Mouse (Mus musculus): ENCODE data around the gene Nab2. TPM values are rescaled to one million over a fixed set of nuclear protein-coding genes. Genes with fewer than 3 reads are reported as not detected.
"Not testable (repeated sequence)": the region's sequence is repeated elsewhere in the genome, so short reads cannot be mapped to it uniquely, and the experiment has no call there.

Nab2 gene
- total and polyA plus RNA-seq, 3 experiments: 28.6 to 92.3 (median 41.0) TPM

DNA sequence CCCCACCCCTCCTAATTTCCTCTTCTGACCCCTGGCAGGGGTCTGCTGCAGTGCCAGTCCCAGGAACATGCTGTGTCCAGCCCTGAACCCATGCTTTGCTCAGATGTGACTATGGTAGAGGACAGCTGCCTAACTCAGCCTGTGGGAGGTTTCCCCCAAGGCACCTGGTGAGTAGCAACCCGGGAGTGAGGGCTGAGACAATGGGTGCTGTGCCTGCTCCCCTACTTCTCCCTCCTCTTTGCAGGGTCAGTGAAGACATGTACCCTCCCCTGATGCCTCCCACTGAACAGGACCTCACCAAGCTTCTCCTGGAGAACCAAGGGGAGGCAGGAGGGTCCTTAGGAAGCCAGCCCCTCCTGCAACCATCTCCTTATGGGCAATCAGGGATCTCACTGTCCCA lies 8.8 kb downstream of the Nab2 start:
- Histone ChIP-seq H3K4me1 (ENCODE audit: insufficient read depth, low read depth, low read length) (peaks cover 87% of the 10 kb centered on the region), H3K36me3 (replicated peaks) (peaks cover 94% of the 10 kb centered on the region), H3K27me3 (ENCODE audit: insufficient read depth, low read length) (no peaks in the 10 kb centered on the region), H3K9me3 (replicated peaks) (no peaks in the 10 kb centered on the region), H3K4me3 (ENCODE audit: low read depth, low read length) (no peak overlapping the region)
- DNase-seq (ENCODE audit: low spot score): no peak
- peak; percentile 37; the same call in 1 of the 2 replicates for TF ChIP-seq POLR2AphosphoS5 (IDR thresholded peaks at IDR 0.05; ENCODE audit: insufficient replicate concordance, low read depth, low read length)
- no peak for TF ChIP-seq GATA1 (IDR thresholded peaks at IDR 0.05; ENCODE audit: borderline replicate concordance, low read length)
- no peak for ATAC-seq (ENCODE audit: extremely low read depth, insufficient number of reproducible peaks, low FRiP score, poor library complexity, severe bottlenecking)

DNA sequence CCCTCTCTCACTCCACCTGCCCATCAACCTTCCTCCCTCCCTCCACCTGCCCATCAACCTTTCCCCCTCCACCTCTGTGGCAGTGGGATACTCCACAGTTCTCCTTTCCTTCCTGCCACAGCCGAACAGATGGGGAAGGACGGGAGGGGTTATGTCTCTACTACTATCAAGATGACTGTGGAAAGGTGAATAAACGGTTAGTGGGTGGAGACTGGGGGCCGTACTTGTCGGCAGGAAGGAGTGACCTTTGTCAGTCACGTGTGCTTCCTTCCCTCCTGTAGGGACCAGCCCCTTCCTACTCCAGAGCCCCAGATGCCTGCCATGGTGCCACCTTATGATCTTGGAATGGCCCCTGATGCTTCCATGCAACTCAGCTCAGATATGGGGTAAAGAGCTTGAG lies 10.3 kb downstream of the Nab2 start:
- Histone ChIP-seq H3K9me3 (replicated peaks) (no peaks in the 10 kb centered on the region), H3K27me3 (ENCODE audit: insufficient read depth, low read length) (no peaks in the 10 kb centered on the region), H3K4me3 (ENCODE audit: low read depth, low read length) (peak overlapping the region; percentile 23; the same call in 1 of the 2 replicates), H3K4me1 (ENCODE audit: insufficient read depth, low read depth, low read length) (peaks cover 84% of the 10 kb centered on the region), H3K36me3 (replicated peaks) (peaks cover 94% of the 10 kb centered on the region)
- DNase-seq (ENCODE audit: low spot score) (no peak), ATAC-seq (ENCODE audit: extremely low read depth, insufficient number of reproducible peaks, low FRiP score, poor library complexity, severe bottlenecking) (no peak)
- TF ChIP-seq GATA1 (IDR thresholded peaks at IDR 0.05; ENCODE audit: borderline replicate concordance, low read length): no peak
- no peak for TF ChIP-seq GATA2 (IDR thresholded peaks at IDR 0.05; ENCODE audit: borderline replicate concordance, low read depth, low read length)

DNA sequence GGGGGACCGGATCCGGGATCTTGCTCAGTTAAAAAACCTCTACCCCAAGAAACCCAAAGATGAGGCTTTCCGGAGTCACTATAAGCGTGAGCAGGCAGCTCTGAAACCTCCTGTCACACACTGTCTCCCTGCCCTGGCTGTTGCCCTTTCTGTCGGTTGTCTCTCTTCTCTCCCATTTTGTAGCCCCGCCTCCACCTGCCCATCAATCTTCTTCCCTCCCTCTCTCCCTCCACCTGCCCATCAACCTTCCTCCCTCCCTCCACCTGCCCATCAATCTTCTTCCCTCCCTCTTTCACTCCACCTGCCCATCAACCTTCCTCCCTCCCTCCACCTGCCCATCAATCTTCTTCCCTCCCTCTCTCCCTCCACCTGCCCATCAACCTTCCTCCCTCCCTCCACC lies 10.8 kb downstream of the Nab2 start:
- not testable (repeated sequence) for H3K4me3 ChIP-seq (ENCODE audit: low read depth, low read length); ATAC-seq (ENCODE audit: extremely low read depth, insufficient number of reproducible peaks, low FRiP score, poor library complexity, severe bottlenecking); DNase-seq (ENCODE audit: low spot score); H3K9me3 ChIP-seq (replicated peaks); H3K27me3 ChIP-seq (ENCODE audit: insufficient read depth, low read length)
- Histone ChIP-seq H3K36me3 (replicated peaks) (peaks cover 94% of the 10 kb centered on the region), H3K4me1 (ENCODE audit: insufficient read depth, low read depth, low read length) (peaks cover 84% of the 10 kb centered on the region)

DNA sequence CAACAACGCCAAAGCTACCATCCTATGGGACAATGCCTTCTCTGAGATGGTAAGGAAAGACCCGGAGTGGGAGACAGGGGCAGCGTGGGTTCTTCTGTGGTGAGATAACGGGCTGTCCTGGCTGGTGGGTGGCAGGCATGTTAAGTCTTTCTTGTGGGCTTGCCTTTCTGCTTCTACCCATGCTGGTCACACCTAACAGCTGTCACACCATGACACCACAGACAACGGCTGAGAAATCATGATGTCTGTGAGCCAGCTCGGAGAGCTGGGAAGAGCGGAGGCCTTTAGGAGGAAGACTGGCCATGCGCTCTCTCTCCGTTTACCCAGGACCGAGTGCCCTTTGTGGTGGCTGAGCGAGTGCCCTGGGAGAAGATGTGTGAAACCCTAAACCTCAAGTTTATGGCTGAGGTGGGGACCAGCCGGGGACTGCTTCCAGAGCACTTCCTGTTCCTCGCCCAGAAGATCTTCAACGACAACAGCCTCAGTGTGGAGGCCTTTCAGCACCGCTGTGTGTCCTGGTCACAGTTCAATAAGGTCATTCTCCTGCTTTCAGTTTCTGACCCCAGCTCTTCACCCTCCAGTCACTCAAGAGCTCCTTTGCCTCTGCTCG lies 13.3 kb downstream of the Nab2 start:
- DNase-seq (ENCODE audit: low spot score) (no peak), ATAC-seq (ENCODE audit: extremely low read depth, insufficient number of reproducible peaks, low FRiP score, poor library complexity, severe bottlenecking) (no peak)
- peaks cover 59% of the 10 kb centered on the region for H3K4me1 ChIP-seq (ENCODE audit: insufficient read depth, low read depth, low read length)
- H3K27me3 ChIP-seq (ENCODE audit: insufficient read depth, low read length): no peaks in the 10 kb centered on the region
- no peaks in the 10 kb centered on the region for H3K9me3 ChIP-seq (replicated peaks)
- H3K4me3 ChIP-seq (ENCODE audit: low read depth, low read length): no peak overlapping the region
- H3K36me3 ChIP-seq (replicated peaks): peaks cover 96% of the 10 kb centered on the region
- no peak for TF ChIP-seq CTCF (IDR thresholded peaks at IDR 0.05; ENCODE audit: low read depth, low read length)
- no peak for TF ChIP-seq GATA1 (IDR thresholded peaks at IDR 0.05; ENCODE audit: borderline replicate concordance, low read length)
- no peak for TF ChIP-seq TAL1 (conservative IDR thresholded peaks at IDR 0.05; ENCODE audit: low read depth, low read length)
- no peak for TF ChIP-seq GATA2 (IDR thresholded peaks at IDR 0.05; ENCODE audit: borderline replicate concordance, low read depth, low read length)
- no peak for TF ChIP-seq POLR2AphosphoS5 (IDR thresholded peaks at IDR 0.05; ENCODE audit: insufficient replicate concordance, low read depth, low read length)

DNA sequence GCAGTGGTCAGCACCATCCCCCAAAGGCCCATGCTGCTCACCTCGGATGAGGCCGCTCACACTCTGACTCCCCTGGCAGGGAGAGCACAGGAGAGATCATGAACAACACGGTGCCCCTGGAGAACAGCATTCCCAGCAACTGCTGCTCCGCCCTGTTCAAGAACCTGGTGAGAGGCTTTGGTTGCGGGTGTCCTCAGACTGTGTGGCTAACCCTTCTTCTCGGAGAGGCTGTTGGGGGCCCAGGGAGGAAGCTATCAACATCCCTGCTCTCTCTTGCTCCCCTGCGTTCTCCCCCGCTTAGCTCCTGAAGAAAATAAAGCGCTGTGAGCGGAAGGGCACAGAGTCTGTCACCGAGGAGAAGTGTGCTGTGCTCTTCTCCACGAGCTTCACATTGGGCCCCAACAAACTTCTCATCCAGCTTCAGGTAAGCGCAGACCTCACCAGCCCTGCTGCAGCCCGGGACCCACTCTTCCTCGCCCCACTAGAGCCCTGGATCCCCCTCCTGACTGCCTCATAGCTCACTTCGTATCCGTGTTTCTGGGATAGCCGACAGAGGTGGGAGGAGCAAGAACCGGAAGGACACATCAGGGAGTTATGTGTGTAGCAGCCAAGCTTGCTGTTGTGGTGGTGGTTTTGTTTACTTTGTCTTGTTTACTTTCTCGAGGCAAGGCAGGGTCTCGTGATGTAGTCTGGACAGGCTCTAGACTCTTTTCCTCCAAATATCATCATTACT lies 15.3 kb downstream of the Nab2 start:
- H3K36me3 ChIP-seq (replicated peaks): peaks cover 93% of the 10 kb centered on the region
- peak overlapping the region; percentile 49; the same call in 1 of the 2 replicates for H3K4me3 ChIP-seq (ENCODE audit: low read depth, low read length)
- no peaks in the 10 kb centered on the region for H3K9me3 ChIP-seq (replicated peaks)
- ATAC-seq (ENCODE audit: extremely low read depth, insufficient number of reproducible peaks, low FRiP score, poor library complexity, severe bottlenecking) (no peak), DNase-seq (ENCODE audit: low spot score) (no peak)
- H3K4me1 ChIP-seq (ENCODE audit: insufficient read depth, low read depth, low read length): peaks cover 40% of the 10 kb centered on the region
- no peaks in the 10 kb centered on the region for H3K27me3 ChIP-seq (ENCODE audit: insufficient read depth, low read length)
- TF ChIP-seq GATA1 (IDR thresholded peaks at IDR 0.05; ENCODE audit: borderline replicate concordance, low read length) (no peak), TAL1 (conservative IDR thresholded peaks at IDR 0.05; ENCODE audit: low read depth, low read length) (no peak), POLR2AphosphoS5 (IDR thresholded peaks at IDR 0.05; ENCODE audit: insufficient replicate concordance, low read depth, low read length) (no peak), GATA2 (IDR thresholded peaks at IDR 0.05; ENCODE audit: borderline replicate concordance, low read depth, low read length) (no peak), CTCF (IDR thresholded peaks at IDR 0.05; ENCODE audit: low read depth, low read length) (no peak)

DNA sequence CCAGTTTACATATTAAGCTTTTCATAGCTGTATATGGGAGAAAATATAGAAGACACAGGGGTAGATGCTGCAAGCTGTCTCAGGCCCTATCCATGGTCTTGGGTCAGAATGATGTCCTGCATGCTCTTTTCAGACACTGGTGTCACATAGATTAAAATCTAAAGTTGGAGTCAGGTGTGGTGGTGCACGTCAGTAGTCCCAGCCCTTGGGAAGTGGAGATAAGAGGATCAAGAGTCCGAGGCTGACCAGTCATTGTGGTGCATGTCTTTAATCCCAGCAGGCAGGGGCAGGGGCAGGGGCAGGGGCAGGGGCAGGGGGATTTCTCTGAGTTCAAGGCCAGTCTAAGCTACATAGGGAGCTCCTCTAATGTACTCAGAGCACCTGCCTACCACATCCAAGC lies 22.6 kb downstream of the Nab2 start:
- DNase-seq (ENCODE audit: low spot score) (no peak), ATAC-seq (ENCODE audit: extremely low read depth, insufficient number of reproducible peaks, low FRiP score, poor library complexity, severe bottlenecking) (no peak)
- no peak for TF ChIP-seq CTCF (IDR thresholded peaks at IDR 0.05; ENCODE audit: low read depth, low read length)
- no peak for TF ChIP-seq GATA1 (IDR thresholded peaks at IDR 0.05; ENCODE audit: borderline replicate concordance, low read length)
- TF ChIP-seq TAL1 (conservative IDR thresholded peaks at IDR 0.05; ENCODE audit: low read depth, low read length): no peak
- TF ChIP-seq POLR2AphosphoS5 (IDR thresholded peaks at IDR 0.05; ENCODE audit: insufficient replicate concordance, low read depth, low read length): no peak
- TF ChIP-seq GATA2 (IDR thresholded peaks at IDR 0.05; ENCODE audit: borderline replicate concordance, low read depth, low read length): no peak
- Histone ChIP-seq H3K4me3 (ENCODE audit: low read depth, low read length) (no peak overlapping the region), H3K36me3 (replicated peaks) (peaks cover 61% of the 10 kb centered on the region), H3K27me3 (ENCODE audit: insufficient read depth, low read length) (no peaks in the 10 kb centered on the region; the same call in 1 of the 2 replicates), H3K9me3 (replicated peaks) (no peaks in the 10 kb centered on the region), H3K4me1 (ENCODE audit: insufficient read depth, low read depth, low read length) (peaks cover 46% of the 10 kb centered on the region)
